Mouse (Mus musculus): Measurements from ENCODE around the gene Calcr.
"Not testable (repeated sequence)": the region's sequence is repeated elsewhere in the genome, so short reads cannot be mapped to it uniquely, and the experiment has no call there.

Gene Calcr

DNA sequence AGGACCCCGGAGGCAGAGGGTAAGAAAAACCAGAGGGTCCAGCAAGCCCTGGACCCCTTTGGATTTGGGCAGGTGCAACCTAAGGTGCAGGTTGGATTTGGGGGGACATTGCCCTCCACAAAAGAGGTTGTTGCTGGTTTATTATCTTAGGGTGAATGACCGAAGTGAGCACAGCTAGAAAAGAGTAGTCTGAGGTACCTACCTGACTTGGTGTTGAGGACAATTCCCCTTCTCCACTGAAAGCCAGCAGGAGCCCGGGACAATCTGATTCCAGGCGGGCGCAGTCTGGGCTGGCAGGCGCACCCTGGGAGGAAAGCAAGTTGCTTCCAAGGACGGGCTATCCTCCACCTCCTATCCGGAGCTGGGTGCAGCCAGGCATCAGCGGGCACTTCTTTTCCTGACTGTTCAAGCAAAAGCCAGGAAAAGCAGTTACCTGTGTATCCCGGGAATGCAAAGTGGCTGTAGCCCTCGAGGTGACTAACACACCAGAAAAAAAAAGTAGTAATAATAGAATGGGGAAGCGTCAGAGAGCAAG lies at the start of gene Calcr:
TSS of gene Calcr (minus strand) at position 485 of the 535 bp plus-strand sequence.
- no peak for DNase-seq

DNA sequence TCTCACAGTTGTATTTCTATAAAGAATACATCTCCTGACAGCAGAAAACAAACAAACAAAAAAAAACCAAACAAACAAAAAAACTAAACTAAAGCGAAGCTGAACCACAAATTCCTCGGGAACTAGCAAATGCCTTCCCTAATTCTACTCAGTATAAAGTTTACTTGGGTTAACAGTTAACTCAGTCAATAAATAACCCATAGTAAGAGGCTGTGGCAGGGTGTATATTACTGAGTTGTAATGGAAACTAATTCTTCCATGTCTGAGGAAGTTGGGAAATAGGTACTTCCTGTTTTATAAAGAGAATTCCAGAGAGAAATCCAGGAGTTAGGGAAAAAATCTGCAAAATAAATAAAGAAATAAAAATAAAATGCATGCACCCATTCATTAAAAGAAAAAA lies 3.0 kb upstream of the Calcr start:
- no peak for DNase-seq

DNA sequence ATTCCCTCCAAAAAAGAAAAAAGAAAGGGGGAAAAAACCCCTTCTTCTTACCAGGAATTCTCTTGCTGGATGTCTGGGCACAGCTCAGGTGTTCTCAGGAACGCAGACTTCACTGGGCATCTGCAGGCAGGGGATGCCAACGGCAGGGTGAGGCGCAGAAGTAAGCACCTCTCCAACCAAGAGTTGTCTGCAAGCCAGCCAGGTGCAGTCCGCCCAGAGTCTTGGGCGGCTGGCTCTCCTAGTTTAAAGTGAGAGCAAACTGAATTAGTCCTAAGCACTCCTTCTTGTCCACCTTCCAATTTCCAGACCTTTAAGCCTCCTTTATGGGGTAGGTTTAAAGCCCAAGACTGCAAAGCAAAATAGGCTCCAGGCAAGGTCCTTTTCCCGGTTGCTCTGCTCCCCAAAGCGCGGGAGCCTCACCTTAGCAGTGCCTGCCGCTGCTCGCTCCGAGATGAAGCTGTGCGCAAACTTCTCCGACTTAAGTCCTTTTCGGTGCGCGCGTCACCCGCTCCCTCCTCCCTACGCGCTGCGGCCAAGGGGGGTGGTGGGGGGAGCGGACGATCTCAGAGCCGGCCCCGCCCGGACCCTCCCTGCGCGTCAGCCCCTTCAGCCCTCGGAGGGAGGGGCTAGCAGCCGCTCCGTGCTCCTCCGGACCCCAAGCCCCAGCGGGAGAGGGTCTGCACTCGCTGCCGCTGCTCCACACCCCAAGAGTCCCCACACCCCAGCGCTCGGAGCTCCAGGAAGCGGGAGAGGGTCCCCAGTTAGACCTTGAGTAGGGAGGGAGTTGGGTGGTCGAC lies 1.1 kb downstream of the Calcr start:
- no peak for DNase-seq

GRCm38 (mm10) chr6:3751576-3751975 lies 12.9 kb downstream of the Calcr start:
- DNase-seq, result no peak

DNA sequence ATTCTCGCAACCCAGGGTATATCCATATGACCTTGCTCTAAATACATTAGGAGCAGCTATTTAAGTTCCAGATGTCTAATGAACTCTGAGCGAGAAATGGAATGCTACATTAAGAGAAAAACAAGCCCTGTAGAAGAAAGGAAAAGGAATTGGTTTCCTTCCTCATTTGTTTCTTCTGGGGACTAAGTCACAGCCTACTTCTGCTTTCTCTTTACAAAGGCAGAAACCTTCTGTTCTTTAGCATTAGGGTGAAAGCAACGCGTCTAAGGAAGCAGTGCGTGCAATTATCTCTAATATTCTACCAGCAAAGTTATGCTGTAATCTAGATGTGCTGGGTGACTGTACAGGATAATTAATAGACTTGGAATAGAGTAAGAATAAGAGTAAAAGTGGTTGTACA lies 14.9 kb downstream of the Calcr start:
- no peak for DNase-seq

DNA sequence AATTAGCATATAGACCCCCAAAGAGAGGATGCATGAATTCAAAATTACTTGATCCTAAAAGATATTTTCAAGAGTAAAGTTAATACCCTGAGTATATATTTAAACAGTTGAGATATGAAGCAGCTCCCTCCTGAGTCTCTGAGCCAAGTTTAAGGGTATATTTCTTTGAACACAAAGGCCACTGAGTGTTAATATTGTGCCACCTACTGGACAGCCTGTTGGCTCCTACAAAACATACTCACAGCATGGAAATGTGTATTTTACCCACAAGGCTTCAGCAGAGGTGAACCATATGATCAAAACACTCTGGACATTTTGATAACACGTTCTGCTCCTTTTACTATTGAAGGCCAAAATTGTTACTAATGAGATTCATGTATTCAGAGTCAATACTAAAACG lies 19.0 kb downstream of the Calcr start:
- no peak for DNase-seq

- DNase-seq, result no peak
These were observed 22.4 kb downstream of the Calcr start for GRCm38 (mm10) chr6:3741996-3742713.

DNA sequence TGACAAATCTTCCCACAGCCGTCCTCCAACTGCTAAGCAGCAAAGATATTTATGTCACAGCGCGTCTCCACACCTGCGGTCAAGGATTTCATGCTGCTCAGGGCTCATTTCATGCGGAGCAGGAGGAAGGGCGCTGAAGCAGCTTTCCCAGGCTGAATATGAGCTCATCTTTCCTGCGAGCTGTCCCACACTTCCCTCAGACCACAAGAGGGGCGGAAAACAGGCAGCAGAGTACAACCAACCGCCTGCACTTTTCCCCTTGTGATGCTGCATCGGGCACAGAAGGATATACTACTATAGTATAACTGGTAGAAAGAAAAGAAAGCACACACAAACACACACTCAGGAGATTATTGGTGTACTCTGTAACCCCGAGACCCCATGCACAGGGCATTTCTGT lies 23.2 kb downstream of the Calcr start:
- DNase-seq, result no peak

DNA sequence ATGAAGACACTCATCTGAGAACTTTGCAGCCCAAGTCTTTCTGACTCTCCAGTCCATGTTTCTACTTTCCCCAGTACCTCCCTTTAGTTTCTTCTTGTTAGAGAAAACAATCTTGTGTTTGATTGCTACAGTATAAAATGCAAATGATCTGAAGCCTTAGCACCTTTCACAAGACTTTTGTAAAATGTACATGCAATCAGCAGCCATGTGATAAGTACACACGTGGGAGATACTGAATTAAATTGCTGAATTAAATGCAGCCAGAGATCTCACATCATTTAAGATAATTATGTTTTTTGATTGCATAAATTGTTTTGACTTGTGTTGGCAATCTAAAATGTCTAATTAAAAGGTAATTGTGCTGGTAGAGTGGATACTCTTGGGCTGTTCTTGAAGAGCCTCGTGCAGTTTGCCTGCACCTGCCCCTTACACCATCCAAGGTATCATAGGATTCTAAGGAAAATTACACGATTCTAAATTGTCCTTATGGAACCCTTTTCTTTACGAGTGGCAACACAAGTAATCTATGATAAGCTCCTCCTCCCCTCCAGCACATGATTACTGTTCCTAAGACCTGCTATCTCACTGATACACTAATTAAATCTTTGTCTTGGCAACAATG lies 34.2 kb downstream of the Calcr start:
- DNase-seq, result no peak

GRCm38 (mm10) chr6:3688087-3688642 lies 76.3 kb downstream of the Calcr start:
- no peak for DNase-seq

- DNase-seq, result not testable (repeated sequence)
These were observed 86.2 kb downstream of the Calcr start for GRCm38 (mm10) chr6:3678286-3678685.

- no peak for DNase-seq
These were observed 86.7 kb downstream of the Calcr start for GRCm38 (mm10) chr6:3677806-3678205.

GRCm38 (mm10) chr6:3671941-3672340 lies 92.6 kb downstream of the Calcr start:
- not testable (repeated sequence) for DNase-seq

DNA sequence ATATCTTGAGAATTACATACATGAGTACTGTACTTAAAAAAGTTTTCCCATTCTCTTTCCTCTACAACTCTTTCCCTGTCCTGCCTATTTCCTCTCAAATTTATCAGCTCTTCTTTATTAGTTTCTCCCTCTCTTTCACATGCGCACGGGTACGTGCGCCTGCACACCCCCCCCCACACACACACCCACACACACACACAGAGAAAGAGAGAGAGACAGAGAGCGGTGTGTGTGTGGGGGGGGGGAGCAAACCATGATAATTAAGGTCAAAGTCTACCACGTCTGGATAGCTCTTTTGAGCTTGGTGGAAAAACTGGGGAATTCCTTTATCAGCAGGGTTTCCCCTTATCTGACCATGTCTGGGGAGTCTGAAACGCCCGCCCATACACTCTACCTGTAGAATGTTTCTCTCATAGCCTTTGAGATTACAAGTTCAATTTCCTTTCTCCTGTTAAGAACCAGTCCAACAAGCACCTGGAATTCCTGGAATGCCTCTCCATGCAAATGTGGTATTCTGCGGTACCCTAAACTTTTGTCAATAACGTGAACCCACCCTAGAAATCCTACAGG lies 100.3 kb downstream of the Calcr start:
- DNase-seq, result no peak

GRCm38 (mm10) chr6:3658405-3658804 lies 106.1 kb downstream of the Calcr start:
- no peak for DNase-seq

Measured in cerebellum, adult 8-10 months (tissue).